Mouse (Mus musculus) hindbrain, embryonic 11.5 days (tissue): ENCODE results near the gene Ift122. TPM values are rescaled to one million over a fixed set of nuclear protein-coding genes. Genes with fewer than 3 reads are reported as not detected.
A peak's percentile ranks its signal among the peaks of the same experiment; 100 is the strongest.

Source experiments
- ATAC-seq: fragments of 200-750 bp; cut with Nextera tagmentation; 2 replicates; pipeline ENCODE4 v1.8.0; 2017; ENCODE audit warnings: mild to moderate bottlenecking, moderate TSS enrichment, moderate library complexity; ENCODE audit not compliant: low FRiP score
- DNase-seq: peaks from one replicate; pipeline ENCODE4 v3.0.0-alpha.2; 2015; ENCODE audit warnings: low spot score
- H3K27ac ChIP-seq: fragments of 300-500 bp; sonication (generic); 2 replicates; pipeline ENCODE4 v1.5.1; 2014; ENCODE audit warnings: mild to moderate bottlenecking, low read depth, low read length
- H3K27me3 ChIP-seq: fragments of 300-500 bp; sonication (generic); 2 replicates; pipeline ENCODE4 v1.6.1; 2014; ENCODE audit warnings: mild to moderate bottlenecking, low read length, moderate library complexity, mixed read lengths; ENCODE audit not compliant: control insufficient read depth, insufficient read depth
- H3K36me3 ChIP-seq: fragments of 300-500 bp; sonication (generic); 2 replicates; pipeline ENCODE4 v1.6.1; 2014; ENCODE audit warnings: mild to moderate bottlenecking, low read length, moderate library complexity, mixed read lengths; ENCODE audit not compliant: control insufficient read depth, insufficient read depth
- H3K4me1 ChIP-seq: fragments of 300-500 bp; sonication (generic); replicated peaks from 2 replicates; pipeline ENCODE4 v1.6.1; 2014; ENCODE audit warnings: low read length, mixed read lengths; ENCODE audit not compliant: control insufficient read depth, insufficient read depth
- H3K4me2 ChIP-seq: fragments of 300-500 bp; sonication (generic); replicated peaks from 2 replicates; pipeline ENCODE4 v1.6.1; 2014; ENCODE audit warnings: mild to moderate bottlenecking, low read depth, low read length
- H3K4me3 ChIP-seq: fragments of 300-500 bp; sonication (generic); 2 replicates; pipeline ENCODE4 v1.5.1; 2014; ENCODE audit warnings: low read depth, low read length
- H3K9ac ChIP-seq: fragments of 300-500 bp; sonication (generic); 2 replicates; pipeline ENCODE4 v1.6.1; 2014; ENCODE audit warnings: low read depth, low read length
- H3K9me3 ChIP-seq: fragments of 300-500 bp; sonication (generic); 2 replicates; pipeline ENCODE4 v1.6.1; 2016; ENCODE audit warnings: low read length; ENCODE audit not compliant: control insufficient read depth
- WGBS: fragments of 180-500 bp; shearing (Covaris S2); extraction: QIAGEN DNeasy Blood & Tissue Kit; methylation state at CpG from one replicate; pipeline ENCODE4 v1.1.7; 2014; 5-methylcytosine and 5-hydroxymethylcytosine counted together
- polyA plus RNA-seq: library from polyadenylated mRNA; unstranded; fragments of >200 nt; fragmentation: Nextera tagmentation; extraction: Ambion mirVana; gene quantifications from 2 replicates; pipeline ENCODE4 v1.2.1, GENCODE M21; 2014

Gene Ift122
- polyA plus RNA-seq, 1 experiment from 2014 or later: 22.5 TPM

- WGBS: 82% methylated on average over 9 of the region's 9 CpGs
- H3K4me3 ChIP-seq: no peak overlapping the region
- H3K9ac ChIP-seq: no peak overlapping the region
- no peaks in the 10 kb centered on the region for H3K9me3 ChIP-seq
- H3K27me3 ChIP-seq: no peaks in the 10 kb centered on the region
- H3K36me3 ChIP-seq: no peaks in the 10 kb centered on the region
- H3K4me2 ChIP-seq: no peak overlapping the region
- H3K4me1 ChIP-seq: peaks cover 4% of the 10 kb centered on the region
- ATAC-seq: no peak
- no peak overlapping the region for H3K27ac ChIP-seq
- no peak for DNase-seq
Measured at GRCm38 (mm10) chr6:115954506-115955074, 101.3 kb downstream of the Ift122 start.

- Histone ChIP-seq H3K4me1 (peaks cover 4% of the 10 kb centered on the region), H3K27ac (no peak overlapping the region), H3K27me3 (no peaks in the 10 kb centered on the region), H3K9me3 (no peaks in the 10 kb centered on the region), H3K36me3 (no peaks in the 10 kb centered on the region), H3K4me2 (no peak overlapping the region), H3K9ac (no peak overlapping the region), H3K4me3 (no peak overlapping the region)
- DNase-seq (no peak), ATAC-seq (no peak)
- 96% methylated on average over 4 of the region's 4 CpGs for WGBS
Measured at GRCm38 (mm10) chr6:115955169-115955568, 101.9 kb downstream of the Ift122 start.

DNA sequence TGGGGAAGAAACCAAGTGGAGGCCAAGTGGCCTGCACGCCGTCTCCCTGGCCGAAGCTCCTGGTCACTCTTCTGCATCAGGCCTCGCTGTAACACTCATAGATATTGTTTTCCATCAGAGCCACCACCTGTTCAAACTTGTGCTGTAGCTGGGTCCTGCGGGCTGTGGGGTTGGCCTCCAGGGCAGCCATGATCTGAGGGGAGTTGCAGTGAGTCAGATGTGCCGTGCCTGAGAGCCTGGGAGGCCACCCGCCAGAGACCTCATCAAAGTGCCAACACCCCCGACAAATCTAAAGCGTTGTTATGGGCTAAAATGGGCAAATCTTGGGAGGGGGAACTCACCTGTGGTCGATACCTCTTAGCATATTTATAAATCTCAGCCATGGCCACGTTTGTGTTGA lies 102.4 kb downstream of the Ift122 start:
- Histone ChIP-seq H3K27ac (no peak overlapping the region), H3K36me3 (no peaks in the 10 kb centered on the region), H3K4me3 (no peak overlapping the region), H3K9ac (no peak overlapping the region), H3K9me3 (no peaks in the 10 kb centered on the region), H3K27me3 (no peaks in the 10 kb centered on the region), H3K4me2 (no peak overlapping the region), H3K4me1 (peaks cover 4% of the 10 kb centered on the region)
- 86% methylated on average over 11 of the region's 11 CpGs for WGBS
- no peak for ATAC-seq
- no peak for DNase-seq

DNA sequence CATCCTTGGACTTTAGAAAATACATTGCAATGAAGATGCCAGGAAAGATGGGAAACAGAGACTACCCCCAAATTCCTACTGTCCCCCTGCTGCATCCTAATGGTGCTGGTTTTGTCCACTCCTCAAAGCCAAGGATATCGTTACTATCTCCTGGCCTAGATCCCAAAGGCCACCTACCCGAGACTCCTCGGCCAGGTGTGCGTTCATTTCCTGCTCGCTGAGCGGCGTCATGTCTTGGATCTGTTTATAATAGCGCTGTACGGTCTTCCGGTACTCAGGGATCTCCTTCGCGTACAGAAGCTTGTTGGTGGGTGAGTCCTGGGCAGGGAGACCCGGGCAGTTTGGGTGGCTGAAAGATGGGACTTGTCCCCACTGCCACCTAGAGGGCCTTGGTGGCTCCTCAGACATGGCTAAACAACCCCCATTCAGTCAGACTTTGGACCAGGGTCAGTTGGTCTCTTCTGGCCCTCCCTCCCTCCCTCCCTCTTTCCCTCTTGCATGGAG lies 103.2 kb downstream of the Ift122 start:
- no peaks in the 10 kb centered on the region for H3K36me3 ChIP-seq
- no peak overlapping the region for H3K27ac ChIP-seq
- no peak overlapping the region for H3K4me2 ChIP-seq
- peaks cover 4% of the 10 kb centered on the region for H3K4me1 ChIP-seq
- no peaks in the 10 kb centered on the region for H3K27me3 ChIP-seq
- ATAC-seq (no peak), DNase-seq (no peak)
- H3K9me3 ChIP-seq: no peaks in the 10 kb centered on the region
- no peak overlapping the region for H3K9ac ChIP-seq
- 88% methylated on average over 13 of the region's 13 CpGs for WGBS
- no peak overlapping the region for H3K4me3 ChIP-seq

GRCm38 (mm10) chr6:115956922-115957601 lies 103.8 kb downstream of the Ift122 start:
- WGBS: 43% methylated on average over 16 of the region's 16 CpGs

GRCm38 (mm10) chr6:115957681-115958080 lies 104.4 kb downstream of the Ift122 start:
- no peak overlapping the region for H3K9ac ChIP-seq
- H3K36me3 ChIP-seq: no peaks in the 10 kb centered on the region
- H3K4me2 ChIP-seq: no peak overlapping the region
- 33% methylated on average over 6 of the region's 6 CpGs for WGBS
- no peaks in the 10 kb centered on the region for H3K9me3 ChIP-seq
- H3K4me3 ChIP-seq: no peak overlapping the region
- H3K27ac ChIP-seq: no peak overlapping the region
- ATAC-seq (0 out of 2 replicates have a peak, but pooled peaks have one; percentile 14), DNase-seq (no peak)
- no peaks in the 10 kb centered on the region for H3K27me3 ChIP-seq
- peaks cover 4% of the 10 kb centered on the region for H3K4me1 ChIP-seq

More at GRCm38 (mm10) chr6:115956922-115957601, 103.8 kb downstream of the Ift122 start:
- Histone ChIP-seq H3K4me2 (no peak overlapping the region), H3K27me3 (no peaks in the 10 kb centered on the region), H3K9ac (no peak overlapping the region), H3K36me3 (no peaks in the 10 kb centered on the region), H3K27ac (no peak overlapping the region), H3K4me1 (peaks cover 4% of the 10 kb centered on the region), H3K9me3 (no peaks in the 10 kb centered on the region), H3K4me3 (no peak overlapping the region)
- ATAC-seq (peak; percentile 63), DNase-seq (peak; percentile 25)

DNA sequence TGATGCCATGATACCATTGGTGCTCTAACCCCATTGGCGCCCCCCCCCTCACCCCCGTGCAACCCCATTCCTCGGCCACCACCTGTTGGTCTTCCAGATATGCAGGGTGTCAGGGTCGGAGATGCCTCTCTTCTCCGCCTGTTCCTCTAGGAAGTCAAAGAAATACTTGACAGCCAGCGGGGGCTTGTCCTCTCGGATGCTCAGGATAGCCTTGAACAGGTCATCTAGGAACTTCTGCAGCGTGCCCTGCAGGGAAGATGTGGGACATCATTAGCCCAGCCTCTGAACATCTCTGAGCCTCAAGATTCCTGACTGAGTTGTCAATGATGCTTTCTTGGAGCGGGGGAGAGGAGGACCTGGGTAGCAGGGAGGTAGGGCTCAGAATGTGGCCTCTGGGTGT lies 105.2 kb downstream of the Ift122 start:
- ATAC-seq (no peak), DNase-seq (no peak)
- Histone ChIP-seq H3K4me3 (no peak overlapping the region), H3K4me1 (peaks cover 4% of the 10 kb centered on the region), H3K9me3 (no peaks in the 10 kb centered on the region), H3K9ac (no peak overlapping the region), H3K4me2 (no peak overlapping the region), H3K27me3 (no peaks in the 10 kb centered on the region), H3K27ac (no peak overlapping the region), H3K36me3 (no peaks in the 10 kb centered on the region)
- WGBS: 89% methylated on average over 9 of the region's 9 CpGs

DNA sequence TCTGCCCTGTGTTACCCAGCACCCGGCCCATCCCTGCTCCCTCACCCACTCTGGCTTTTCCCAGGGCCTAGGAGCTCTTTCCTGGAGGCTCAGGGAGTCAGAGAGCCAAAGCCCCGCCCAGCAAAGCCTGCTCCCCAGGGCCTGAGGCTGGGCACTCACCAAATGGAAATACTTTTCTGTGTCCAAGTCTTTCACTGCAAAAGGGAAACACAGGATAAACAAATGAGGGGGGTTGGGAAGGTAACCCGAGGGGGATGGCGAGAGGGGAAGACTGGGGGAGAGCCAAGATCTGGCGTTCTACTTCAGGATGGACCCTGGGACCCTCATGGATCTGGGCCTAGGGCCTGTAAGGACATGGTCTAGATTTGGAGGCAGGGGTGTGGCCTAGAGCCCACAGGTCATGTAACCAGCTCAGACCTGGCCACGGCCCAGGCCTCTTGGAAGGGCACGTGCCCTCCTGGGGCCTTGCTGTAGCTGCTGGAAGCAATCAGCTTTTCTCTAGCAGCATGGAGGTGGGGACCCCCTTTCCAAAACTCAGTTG lies 106.0 kb downstream of the Ift122 start:
- no peaks in the 10 kb centered on the region for H3K27me3 ChIP-seq
- DNase-seq (no peak), ATAC-seq (no peak)
- H3K4me3 ChIP-seq: no peak overlapping the region
- H3K27ac ChIP-seq: no peak overlapping the region
- H3K9me3 ChIP-seq: no peaks in the 10 kb centered on the region
- 85% methylated on average over 7 of the region's 7 CpGs for WGBS
- H3K36me3 ChIP-seq: no peaks in the 10 kb centered on the region
- H3K9ac ChIP-seq: no peak overlapping the region
- H3K4me2 ChIP-seq: no peak overlapping the region
- H3K4me1 ChIP-seq: peaks cover 4% of the 10 kb centered on the region

- Histone ChIP-seq H3K9ac (no peak overlapping the region), H3K4me3 (no peak overlapping the region), H3K4me2 (no peak overlapping the region), H3K27me3 (no peaks in the 10 kb centered on the region), H3K9me3 (no peaks in the 10 kb centered on the region), H3K27ac (no peak overlapping the region), H3K4me1 (peaks cover 4% of the 10 kb centered on the region), H3K36me3 (no peaks in the 10 kb centered on the region)
- WGBS: 91% methylated on average over 19 of the region's 19 CpGs
- ATAC-seq (no peak), DNase-seq (no peak)
Measured at GRCm38 (mm10) chr6:115960322-115960721, 107.1 kb downstream of the Ift122 start.
